In the genomic region with DNA sequence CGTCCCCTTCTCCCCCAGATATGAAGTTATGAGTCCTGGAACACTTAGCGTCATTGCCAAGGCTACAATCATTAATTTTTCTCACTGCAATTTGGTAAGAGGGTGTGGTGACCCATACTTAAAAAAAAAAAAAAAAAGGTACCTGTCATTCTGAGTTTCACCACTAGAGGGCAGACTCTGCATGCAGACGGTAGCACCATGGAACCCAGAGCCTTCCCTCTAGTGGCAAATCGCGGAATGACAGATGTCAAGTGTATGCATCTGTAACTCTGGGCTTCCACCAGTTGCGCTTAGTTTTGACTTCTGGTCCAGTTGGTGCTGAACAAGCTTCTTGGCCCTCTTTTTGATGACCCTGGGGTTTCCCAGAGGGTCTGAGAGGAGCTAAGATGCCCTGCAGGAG, we compare ENCODE assay signal across 8 mouse cellular contexts. TPM values are rescaled to one million over a fixed set of nuclear protein-coding genes. Genes with fewer than 3 reads are reported as not detected.
DNase-seq lines count a peak whose midpoint lies in the region; TF ChIP-seq lines count a peak whose summit lies in the region.
"Had no signal": no experiment of that assay in that cellular context is flagged by ENCODE, and none has a peak within 500 bp of the region (broad histone marks: within the 10 kb centered on the region; RNA-seq: fewer than 3 reads in every experiment).

No protein-coding gene starts in this region.

- TF ChIP-seq EP300 in MEL (IDR thresholded peaks at IDR 0.05; ENCODE audit: low read depth in 1 of 2, low read length in 2 of 2), result peak in 1 of 2 experiments; percentile 41; a peak in 2 of 4 replicates

- TF ChIP-seq CTCF in MEL (IDR thresholded peaks at IDR 0.05 in 2 of 3, conservative IDR thresholded peaks at IDR 0.05 in 1 of 3; ENCODE audit: control insufficient read depth in 1 of 3, insufficient read depth in 1 of 3, low read depth in 2 of 3, low read length in 3 of 3, poor library complexity in 1 of 3, severe bottlenecking in 1 of 3), result peak; percentile 86 to 98 (median 90)

- no peaks in the 10 kb centered on the region for H3K4me1 ChIP-seq in MEL (ENCODE audit: control insufficient read depth in 1 of 2, insufficient read depth in 2 of 2, low read length in 2 of 2)
- H3K4me1 ChIP-seq: lung, embryonic 15.5 days had no signal

- H3K27me3 ChIP-seq in MEL (ENCODE audit: control insufficient read depth in 1 of 2, insufficient read depth in 2 of 2, low read length in 2 of 2), result peaks cover 0 to 6% of the 10 kb centered on the region in 2 experiments; a peak in 3 of 4 replicates

- peak; percentile 45 for TF ChIP-seq RAD21 in MEL (IDR thresholded peaks at IDR 0.05; ENCODE audit: low read depth, low read length)

- H3K36me3 ChIP-seq in MEL (ENCODE audit: control insufficient read depth in 1 of 2, insufficient read depth in 2 of 2, low read length in 2 of 2), result no peaks in the 10 kb centered on the region
- H3K36me3 ChIP-seq: lung, embryonic 15.5 days had no signal

- H3K27ac ChIP-seq in MEL (ENCODE audit: control insufficient read depth, low read depth, low read length), result no peak overlapping the region
- H3K27ac ChIP-seq: lung, embryonic 15.5 days had no signal

- no peak overlapping the region for H3K4me3 ChIP-seq in MEL (ENCODE audit: control insufficient read depth in 1 of 2, insufficient read depth in 1 of 2, low read depth in 2 of 2, low read length in 2 of 2)
- H3K4me3 ChIP-seq: lung, embryonic 15.5 days had no signal

- TF ChIP-seq POLR2A in MEL (IDR thresholded peaks at IDR 0.05; ENCODE audit: control insufficient read depth in 1 of 2, insufficient read depth in 1 of 2, low read depth in 1 of 2, low read length in 2 of 2, poor library complexity in 1 of 2), result no peak

- H3K9ac ChIP-seq in MEL (ENCODE audit: control insufficient read depth, low read depth, low read length, poor library complexity, severe bottlenecking), result no peak overlapping the region
- H3K9ac ChIP-seq: lung, embryonic 15.5 days had no signal

- peak; percentile 95 for DNase-seq in CD4-positive, CD25-positive, alpha-beta regulatory T cell, adult 2 months (ENCODE audit: low read depth, low spot score)
- peak; percentile 86 for DNase-seq in MEL (ENCODE audit: low read depth, low spot score)
- peak; percentile 67 for DNase-seq in cerebellum, adult 8-10 months
- peak; percentile 26 for DNase-seq in gastrocnemius, postnatal 25 days
- peak; percentile 55 for DNase-seq in layer of hippocampus, adult 9-11 months
- DNase-seq in lung, postnatal 4 days, result peak; percentile 51 to 85
- peak; percentile 35 to 78 for DNase-seq in spleen, adult 18-20 months

- no peaks in the 10 kb centered on the region for H3K9me3 ChIP-seq in MEL (replicated peaks; ENCODE audit: insufficient read depth, low read length)
- H3K9me3 ChIP-seq: lung, embryonic 15.5 days had no signal

- H3K79me2 ChIP-seq in MEL (ENCODE audit: control insufficient read depth, insufficient read depth, low read length, poor library complexity), result no peaks in the 10 kb centered on the region

TF ChIP-seq in MEL, 35 proteins besides CTCF, POLR2A, EP300 and RAD21:
- TF ChIP-seq GATA1 (IDR thresholded peaks at IDR 0.05; ENCODE audit: low read depth, low read length), result no peak
- TF ChIP-seq TBP (IDR thresholded peaks at IDR 0.05; ENCODE audit: low read depth, low read length), result no peak
- no peak for TF ChIP-seq USF2 (IDR thresholded peaks at IDR 0.05; ENCODE audit: borderline replicate concordance in 1 of 2, insufficient read depth in 1 of 2, low read depth in 1 of 2, low read length in 2 of 2)
- TF ChIP-seq CHD2 (IDR thresholded peaks at IDR 0.05; ENCODE audit: low read length), result no peak
- no peak for TF ChIP-seq MAX (IDR thresholded peaks at IDR 0.05; ENCODE audit: low read length)
- TF ChIP-seq NRF1 (IDR thresholded peaks at IDR 0.05; ENCODE audit: insufficient read depth, low read depth, low read length, poor library complexity, severe bottlenecking), result no peak
- TF ChIP-seq MAFK (IDR thresholded peaks at IDR 0.05; ENCODE audit: borderline replicate concordance, low read depth, low read length), result no peak
- no peak for TF ChIP-seq NELFE (IDR thresholded peaks at IDR 0.05; ENCODE audit: low read depth, low read length)
- no peak for TF ChIP-seq MAZ (IDR thresholded peaks at IDR 0.05; ENCODE audit: low read depth, low read length)
- 0 out of 2 replicates have a peak, but pooled peaks have one; percentile 12 for TF ChIP-seq BHLHE40 (IDR thresholded peaks at IDR 0.05; ENCODE audit: borderline replicate concordance, low read depth, low read length)
- TF ChIP-seq ZMIZ1 (IDR thresholded peaks at IDR 0.05; ENCODE audit: low read depth, low read length), result no peak
- TF ChIP-seq CHD1 (IDR thresholded peaks at IDR 0.05; ENCODE audit: low read depth, low read length), result no peak
- TF ChIP-seq SMC3 (IDR thresholded peaks at IDR 0.05; ENCODE audit: low read depth, low read length), result peak; percentile 70
- TF ChIP-seq HCFC1 (IDR thresholded peaks at IDR 0.05; ENCODE audit: low read depth, low read length), result peak; percentile 50; the same call in 1 of the 2 replicates
- TF ChIP-seq UBTF (IDR thresholded peaks at IDR 0.05; ENCODE audit: borderline replicate concordance, insufficient read depth, low read depth, low read length), result no peak
- peak; percentile 40; the same call in 1 of the 2 replicates for TF ChIP-seq ZC3H11A (IDR thresholded peaks at IDR 0.05; ENCODE audit: low read depth, low read length)
- TF ChIP-seq ZNF384 (IDR thresholded peaks at IDR 0.05; ENCODE audit: low read depth, low read length), result peak; percentile 98
- no peak for TF ChIP-seq MYC (IDR thresholded peaks at IDR 0.05; ENCODE audit: low read depth, low read length)
- no peak; the same call in 1 of the 2 replicates for TF ChIP-seq ZKSCAN1 (IDR thresholded peaks at IDR 0.05; ENCODE audit: low read depth, low read length)
- TF ChIP-seq KAT2A (conservative IDR thresholded peaks at IDR 0.05; ENCODE audit: low read depth, low read length), result no peak
- no peak for TF ChIP-seq POLR2AphosphoS5 (IDR thresholded peaks at IDR 0.05; ENCODE audit: borderline replicate concordance, low read depth, low read length)
- TF ChIP-seq E2F4 (IDR thresholded peaks at IDR 0.05; ENCODE audit: borderline replicate concordance, low read depth, low read length), result no peak
- TF ChIP-seq MEF2A (IDR thresholded peaks at IDR 0.05; ENCODE audit: extremely low read depth, insufficient replicate concordance, low read depth, low read length, poor library complexity, severe bottlenecking), result no peak
- no peak for TF ChIP-seq ETS1 (IDR thresholded peaks at IDR 0.05; ENCODE audit: low read depth, low read length)
- TF ChIP-seq JUND (IDR thresholded peaks at IDR 0.05; ENCODE audit: low read depth, low read length), result peak; percentile 51; the same call in 1 of the 2 replicates
- no peak; the same call in 1 of the 2 replicates for TF ChIP-seq SIN3A (IDR thresholded peaks at IDR 0.05; ENCODE audit: low read length)
- TF ChIP-seq TAL1 (IDR thresholded peaks at IDR 0.05; ENCODE audit: low read length), result no peak
- no peak for TF ChIP-seq USF1 (IDR thresholded peaks at IDR 0.05; ENCODE audit: low read depth, low read length)
- no peak for TF ChIP-seq MYB (IDR thresholded peaks at IDR 0.05; ENCODE audit: low read depth, low read length)

RNA-seq across cellular contexts. Expression of a gene that starts 11.0 kb away (rescaled TPM):
- total RNA-seq in MEL (2012; rRNA removed), result not detected in 2 replicates
- not detected for polyA plus RNA-seq in MEL (2012; ENCODE audit: insufficient read depth in 1 of 2, insufficient read length in 2 of 2, low read depth in 1 of 2, low replicate concordance in 2 of 2, missing spikeins in 1 of 2)
- total RNA-seq in gastrocnemius, postnatal 25 days (2021), result not detected

RNA-seq across cellular contexts. Expression of a gene that starts 23.1 kb away (rescaled TPM):
- total RNA-seq in MEL (2012; rRNA removed), result not detected in 2 replicates
- polyA plus RNA-seq in MEL (2012; ENCODE audit: insufficient read depth in 1 of 2, insufficient read length in 2 of 2, low read depth in 1 of 2, low replicate concordance in 2 of 2, missing spikeins in 1 of 2), result not detected
- total RNA-seq in gastrocnemius, postnatal 25 days (2021), result not detected

RNA-seq across cellular contexts. Expression of a gene that starts 26.3 kb away (rescaled TPM):
- total RNA-seq in MEL (2012; rRNA removed), result 0.08 and 0.23 TPM in 2 replicates
- polyA plus RNA-seq in MEL (2012; ENCODE audit: insufficient read depth in 1 of 2, insufficient read length in 2 of 2, low read depth in 1 of 2, low replicate concordance in 2 of 2, missing spikeins in 1 of 2), result under 1 TPM in 1 of 2 experiments, not detected in 1; 0.79 TPM
- under 1 TPM in 1 of 2 experiments, not detected in 1; 0.91 TPM for total RNA-seq in gastrocnemius, postnatal 25 days (2021)
- polyA plus RNA-seq: lung, embryonic 15.5 days had no signal

RNA-seq across cellular contexts. Expression of a gene that starts 45.2 kb away (rescaled TPM):
- total RNA-seq in MEL (2012; rRNA removed), result 0.20 and 0.27 TPM in 2 replicates
- polyA plus RNA-seq in MEL (2012; ENCODE audit: insufficient read depth in 1 of 2, insufficient read length in 2 of 2, low read depth in 1 of 2, low replicate concordance in 2 of 2, missing spikeins in 1 of 2), result 1 to 10 TPM in 1 of 2 experiments, not detected in 1; 1.3 TPM
- total RNA-seq in gastrocnemius, postnatal 25 days (2021), result not detected

RNA-seq across cellular contexts. Expression of a gene that starts 48.2 kb away (rescaled TPM):
- total RNA-seq in MEL (2012; rRNA removed), result not detected in 2 replicates
- polyA plus RNA-seq in MEL (2012; ENCODE audit: insufficient read depth in 1 of 2, insufficient read length in 2 of 2, low read depth in 1 of 2, low replicate concordance in 2 of 2, missing spikeins in 1 of 2), result not detected
- total RNA-seq in gastrocnemius, postnatal 25 days (2021), result not detected
- polyA plus RNA-seq: lung, embryonic 15.5 days had no signal

Comparison
In these comparisons a context has a peak if more than half of its experiments do, and no peak if none do; other contexts are left out.
1. DNase-seq: peak in every context shown above with its lines; median percentile 95 in CD4-positive, CD25-positive, alpha-beta regulatory T cell, adult 2 months; 86 in MEL; 68 in lung, postnatal 4 days; 67 in cerebellum, adult 8-10 months; 56 in spleen, adult 18-20 months; 55 in layer of hippocampus, adult 9-11 months; 26 in gastrocnemius, postnatal 25 days.